Mouse (Mus musculus) hindbrain, embryonic 13.5 days (tissue): Measurements from ENCODE around the gene Irak2. TPM values are rescaled to one million over a fixed set of nuclear protein-coding genes. Genes with fewer than 3 reads are reported as not detected.
A peak's percentile ranks its signal among the peaks of the same experiment; 100 is the strongest.

ENCODE experiments used
- ATAC-seq: fragments of 200-750 bp; cut with Nextera tagmentation; 2 replicates; pipeline ENCODE4 v1.8.0; 2017; ENCODE audit warnings: moderate TSS enrichment; ENCODE audit not compliant: low FRiP score
- H3K27ac ChIP-seq: fragments of 300-500 bp; sonication (generic); 2 replicates; pipeline ENCODE4 v1.5.1; 2015; ENCODE audit warnings: inconsistent platforms, mild to moderate bottlenecking, moderate library complexity
- H3K27me3 ChIP-seq: fragments of 300-500 bp; sonication (generic); 2 replicates; pipeline ENCODE4 v1.6.1; 2015; ENCODE audit warnings: mild to moderate bottlenecking, inconsistent platforms
- H3K36me3 ChIP-seq: fragments of 300-500 bp; sonication (generic); 2 replicates; pipeline ENCODE4 v1.6.1; 2015; ENCODE audit warnings: mild to moderate bottlenecking, inconsistent platforms
- H3K4me1 ChIP-seq: fragments of 300-500 bp; sonication (generic); replicated peaks from 2 replicates; pipeline ENCODE4 v1.6.1; 2015; ENCODE audit warnings: inconsistent platforms
- H3K4me2 ChIP-seq: fragments of 300-500 bp; sonication (generic); 2 replicates; pipeline ENCODE4 v1.6.1; 2015; ENCODE audit warnings: inconsistent platforms, mild to moderate bottlenecking, moderate library complexity
- H3K4me3 ChIP-seq: fragments of 300-500 bp; sonication (generic); 2 replicates; pipeline ENCODE4 v1.5.1; 2015; ENCODE audit warnings: mild to moderate bottlenecking, inconsistent platforms
- H3K9ac ChIP-seq: fragments of 300-500 bp; sonication (generic); 2 replicates; pipeline ENCODE4 v1.6.1; 2015; ENCODE audit warnings: mild to moderate bottlenecking, inconsistent platforms
- H3K9me3 ChIP-seq: fragments of 300-500 bp; sonication (generic); 2 replicates; pipeline ENCODE4 v1.6.1; 2016; ENCODE audit warnings: inconsistent platforms
- WGBS: fragments of 180-500 bp; shearing (Covaris S2); methylation state at CpG from one replicate; pipeline ENCODE4 v1.1.7; 2015; 5-methylcytosine and 5-hydroxymethylcytosine counted together
- polyA plus RNA-seq: library from polyadenylated mRNA; unstranded; fragments of >200 nt; fragmentation: Nextera tagmentation; extraction: Ambion mirVana; gene quantifications from 2 replicates; pipeline ENCODE4 v1.2.1, GENCODE M21; 2015

Irak2 gene
- polyA plus RNA-seq, 1 experiment from 2014 or later = 1.7 TPM

- 79% methylated on average over 14 of the region's 14 CpGs for WGBS
- ATAC-seq = no peak
- no peaks in the 10 kb centered on the region for H3K9me3 ChIP-seq
- H3K36me3 ChIP-seq = no peaks in the 10 kb centered on the region
- H3K4me2 ChIP-seq = no peak overlapping the region
- H3K27me3 ChIP-seq = no peaks in the 10 kb centered on the region
- no peak overlapping the region for H3K9ac ChIP-seq
- no peak overlapping the region for H3K4me3 ChIP-seq
- H3K27ac ChIP-seq = no peak overlapping the region
- H3K4me1 ChIP-seq = no peaks in the 10 kb centered on the region
These were observed 38.9 kb downstream of the Irak2 start for GRCm38 (mm10) chr6:113677070-113677734.

GRCm38 (mm10) chr6:113678246-113679012 is 40.2 kb downstream of the Irak2 start:
- Histone ChIP-seq H3K36me3 (no peaks in the 10 kb centered on the region), H3K4me2 (no peak overlapping the region), H3K27me3 (no peaks in the 10 kb centered on the region), H3K4me1 (no peaks in the 10 kb centered on the region), H3K4me3 (no peak overlapping the region), H3K27ac (no peak overlapping the region), H3K9ac (no peak overlapping the region), H3K9me3 (no peaks in the 10 kb centered on the region)
- WGBS = 77% methylated on average over 14 of the region's 14 CpGs
- no peak for ATAC-seq

- 81% methylated on average over 9 of the region's 9 CpGs for WGBS
- H3K4me2 ChIP-seq = no peak overlapping the region
- no peak overlapping the region for H3K27ac ChIP-seq
- H3K4me3 ChIP-seq = no peak overlapping the region
- H3K36me3 ChIP-seq = no peaks in the 10 kb centered on the region
- H3K9ac ChIP-seq = no peak overlapping the region
- H3K27me3 ChIP-seq = no peaks in the 10 kb centered on the region
- ATAC-seq = no peak
- H3K4me1 ChIP-seq = no peaks in the 10 kb centered on the region
- no peaks in the 10 kb centered on the region for H3K9me3 ChIP-seq
These were observed 41.8 kb downstream of the Irak2 start for GRCm38 (mm10) chr6:113679993-113680566.

GRCm38 (mm10) chr6:113681271-113681670 is 43.0 kb downstream of the Irak2 start:
- Histone ChIP-seq H3K27me3 (no peaks in the 10 kb centered on the region), H3K4me3 (no peak overlapping the region), H3K4me2 (no peak overlapping the region), H3K27ac (no peak overlapping the region), H3K9ac (no peak overlapping the region), H3K36me3 (no peaks in the 10 kb centered on the region), H3K9me3 (no peaks in the 10 kb centered on the region), H3K4me1 (no peaks in the 10 kb centered on the region)
- 18% methylated on average over 4 of the region's 4 CpGs for WGBS
- ATAC-seq = no peak

- 89% methylated on average over 10 of the region's 10 CpGs for WGBS
These were observed 45.0 kb downstream of the Irak2 start for GRCm38 (mm10) chr6:113683081-113683825.

GRCm38 (mm10) chr6:113686551-113687125 is 48.4 kb downstream of the Irak2 start:
- H3K36me3 ChIP-seq = no peaks in the 10 kb centered on the region
- WGBS = 44% methylated on average over 8 of the region's 8 CpGs
- H3K4me3 ChIP-seq = no peak overlapping the region
- no peak overlapping the region for H3K4me2 ChIP-seq
- ATAC-seq = no peak
- no peaks in the 10 kb centered on the region for H3K9me3 ChIP-seq
- H3K27me3 ChIP-seq = no peaks in the 10 kb centered on the region
- H3K9ac ChIP-seq = no peak overlapping the region
- peaks cover 15% of the 10 kb centered on the region for H3K4me1 ChIP-seq
- no peak overlapping the region for H3K27ac ChIP-seq

More at GRCm38 (mm10) chr6:113683081-113683825, 45.0 kb downstream of the Irak2 start:
- no peak for ATAC-seq
- Histone ChIP-seq H3K4me3 (no peak overlapping the region), H3K4me1 (no peaks in the 10 kb centered on the region; the same call in 1 of the 2 replicates), H3K27ac (no peak overlapping the region), H3K36me3 (no peaks in the 10 kb centered on the region), H3K4me2 (no peak overlapping the region), H3K9me3 (no peaks in the 10 kb centered on the region), H3K9ac (no peak overlapping the region), H3K27me3 (no peaks in the 10 kb centered on the region)

- H3K36me3 ChIP-seq = no peaks in the 10 kb centered on the region
- ATAC-seq = peak; percentile 65; the same call in 1 of the 2 replicates
- H3K4me3 ChIP-seq = no peak overlapping the region
- H3K27ac ChIP-seq = no peak overlapping the region; the same call in 1 of the 2 replicates
- 22% methylated on average over 7 of the region's 7 CpGs for WGBS
- no peak overlapping the region for H3K4me2 ChIP-seq
- no peaks in the 10 kb centered on the region for H3K9me3 ChIP-seq
- H3K4me1 ChIP-seq = peaks cover 15% of the 10 kb centered on the region
- H3K9ac ChIP-seq = 0 out of 2 replicates have a peak overlapping the region, but pooled peaks have one; percentile 9
- no peaks in the 10 kb centered on the region for H3K27me3 ChIP-seq
These were observed 51.7 kb downstream of the Irak2 start for GRCm38 (mm10) chr6:113690008-113690399.

GRCm38 (mm10) chr6:113690400-113691083 is 52.3 kb downstream of the Irak2 start:
- no peaks in the 10 kb centered on the region for H3K27me3 ChIP-seq
- peaks cover 15% of the 10 kb centered on the region for H3K4me1 ChIP-seq
- H3K36me3 ChIP-seq = no peaks in the 10 kb centered on the region
- peak overlapping the region; percentile 1; the same call in 1 of the 2 replicates for H3K4me3 ChIP-seq
- ATAC-seq = no peak
- 8% methylated on average over 14 of the region's 14 CpGs for WGBS
- peak overlapping the region; percentile 37 for H3K4me2 ChIP-seq
- peak overlapping the region; percentile 64 for H3K27ac ChIP-seq
- peak overlapping the region; percentile 9; the same call in 1 of the 2 replicates for H3K9ac ChIP-seq
- no peaks in the 10 kb centered on the region for H3K9me3 ChIP-seq

- H3K9ac ChIP-seq = peak overlapping the region; percentile 9; the same call in 1 of the 2 replicates
- H3K27ac ChIP-seq = peak overlapping the region; percentile 64
- no peaks in the 10 kb centered on the region for H3K9me3 ChIP-seq
- 81% methylated on average over 4 of the region's 4 CpGs for WGBS
- peak overlapping the region; percentile 37 for H3K4me2 ChIP-seq
- no peaks in the 10 kb centered on the region for H3K27me3 ChIP-seq
- no peak for ATAC-seq
- H3K4me1 ChIP-seq = peaks cover 18% of the 10 kb centered on the region
- H3K36me3 ChIP-seq = no peaks in the 10 kb centered on the region
- peak overlapping the region; percentile 1; the same call in 1 of the 2 replicates for H3K4me3 ChIP-seq
These were observed 52.8 kb downstream of the Irak2 start for GRCm38 (mm10) chr6:113691084-113691462.

- Histone ChIP-seq H3K27ac (no peak overlapping the region), H3K27me3 (no peaks in the 10 kb centered on the region), H3K9me3 (no peaks in the 10 kb centered on the region), H3K4me2 (no peak overlapping the region), H3K4me3 (no peak overlapping the region), H3K36me3 (no peaks in the 10 kb centered on the region), H3K4me1 (peaks cover 22% of the 10 kb centered on the region), H3K9ac (no peak overlapping the region)
- WGBS = 86% methylated on average over 5 of the region's 5 CpGs
- no peak for ATAC-seq
These were observed 54.4 kb downstream of the Irak2 start for GRCm38 (mm10) chr6:113692661-113693133.

- ATAC-seq = no peak
These were observed 55.1 kb downstream of the Irak2 start for GRCm38 (mm10) chr6:113693377-113693776.

More at GRCm38 (mm10) chr6:113693377-113693776, 55.1 kb downstream of the Irak2 start:
- no peak overlapping the region for H3K4me2 ChIP-seq
- H3K27ac ChIP-seq = no peak overlapping the region
- 96% methylated on average over 5 of the region's 5 CpGs for WGBS
- no peak overlapping the region for H3K4me3 ChIP-seq
- H3K27me3 ChIP-seq = no peaks in the 10 kb centered on the region
- no peak overlapping the region for H3K9ac ChIP-seq
- H3K9me3 ChIP-seq = no peaks in the 10 kb centered on the region
- H3K4me1 ChIP-seq = peaks cover 29% of the 10 kb centered on the region
- H3K36me3 ChIP-seq = no peaks in the 10 kb centered on the region
